Mouse (Mus musculus) lung, postnatal 0 days (tissue): ENCODE data around the gene H13.

Source experiments
- CTCF ChIP-seq: IDR thresholded peaks from 2 replicates; pipeline ENCODE4 v1.5.1; 2016; ENCODE audit warnings: antibody characterized with exemption, mild to moderate bottlenecking
- EP300 ChIP-seq: IDR thresholded peaks from 2 replicates; pipeline ENCODE4 v1.6.1; 2016; ENCODE audit warnings: antibody characterized with exemption, mild to moderate bottlenecking, control low read depth

DNA sequence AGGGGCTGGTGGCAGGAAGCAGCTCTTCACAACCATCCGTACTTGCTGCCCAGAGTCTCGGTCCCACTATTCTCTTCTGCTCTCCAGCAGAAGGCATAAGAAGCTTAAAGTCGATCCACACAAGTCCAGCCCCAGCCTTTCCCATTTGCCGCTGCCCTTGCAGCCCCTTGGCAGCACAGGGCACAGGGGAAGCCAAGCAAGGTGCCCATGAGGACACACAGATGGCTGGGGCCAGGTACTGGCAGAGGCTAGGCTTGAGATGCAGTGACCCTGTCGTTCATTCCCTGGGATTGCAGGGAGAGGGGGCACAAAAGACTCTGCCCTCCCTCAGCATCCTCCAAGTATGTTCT, 35.0 kb downstream of the H13 start:
- TF ChIP-seq EP300 = no peak
- no peak for TF ChIP-seq CTCF
